8 mouse cellular contexts compared by ENCODE assay signal in the genomic region with DNA sequence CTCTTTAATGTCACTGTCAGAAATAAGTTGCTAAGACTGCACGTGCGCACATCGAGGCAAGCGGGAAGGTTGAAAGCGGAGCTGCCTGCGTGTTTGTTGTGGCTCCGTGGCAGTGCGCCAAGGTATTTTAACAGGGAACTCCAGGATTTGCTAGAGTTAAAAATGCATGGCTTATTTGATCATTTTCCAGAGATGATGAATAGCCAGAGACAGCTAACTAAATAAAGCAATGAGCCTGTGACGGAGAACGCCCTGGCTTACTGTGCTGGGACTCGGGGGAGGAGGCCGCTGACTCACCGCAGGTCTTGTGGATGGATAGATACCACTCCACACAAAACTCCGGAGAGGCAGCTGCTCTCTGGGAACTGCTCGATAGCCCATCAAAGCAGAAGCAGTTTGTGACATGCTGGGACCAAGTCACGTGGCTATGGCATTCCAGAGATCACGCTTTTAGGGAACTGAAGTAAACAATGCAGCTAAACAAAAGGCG. TPM values are rescaled to one million over a fixed set of nuclear protein-coding genes. Genes with fewer than 3 reads are reported as not detected.
A peak's percentile ranks its signal among the peaks of the same experiment; 100 is the strongest.
DNase-seq lines count a peak whose midpoint lies in the region; ATAC-seq lines count a peak whose summit lies in the region.
"Had no signal": no experiment of that assay in that cellular context is flagged by ENCODE, and none has a peak within 500 bp of the region (broad histone marks: within the 10 kb centered on the region; RNA-seq: fewer than 3 reads in every experiment).

No protein-coding gene starts in this region.

- peaks cover 18% of the 10 kb centered on the region for H3K4me1 ChIP-seq in forebrain, embryonic 15.5 days

- H3K27me3 ChIP-seq in forebrain, embryonic 15.5 days, result no peaks in the 10 kb centered on the region

- intact Hi-C loops in left cerebral cortex, postnatal 10 days (cut with DNase I), result no loop called here

- H3K4me3 ChIP-seq in forebrain, embryonic 15.5 days, result peak overlapping the region; percentile 13
- H3K4me3 ChIP-seq: erythroblast, embryonic 14.5 days had no signal

- peak overlapping the region; percentile 36 for H3K4me2 ChIP-seq in forebrain, embryonic 15.5 days (replicated peaks)

- peak; percentile 47 to 54 for DNase-seq in left cerebral cortex, adult 18-20 months (ENCODE audit: low spot score in 2 of 2)
- DNase-seq in left cerebral cortex, adult 11 months (ENCODE audit: low spot score), result no peak
- peak; percentile 36 to 53 for DNase-seq in adrenal gland, adult 18-20 months (ENCODE audit: low spot score in 2 of 2)
- peak; percentile 52 to 77 for DNase-seq in left cerebral cortex, postnatal 10 days (ENCODE audit: extremely low spot score in 1 of 2, low spot score in 2 of 2)
- DNase-seq in right cerebral cortex, adult 18-20 months, result peak; percentile 79
- no peak for DNase-seq in T-cell, adult 2 months (ENCODE audit: low spot score)

- H3K9me3 ChIP-seq in forebrain, embryonic 15.5 days, result no peaks in the 10 kb centered on the region

- H3K27ac ChIP-seq in forebrain, embryonic 15.5 days (replicated peaks), result peak overlapping the region; percentile 36; the same call in 1 of the 2 replicates

- WGBS in forebrain, embryonic 15.5 days, result 14% methylated on average over 18 of the region's 18 CpGs

- no peaks in the 10 kb centered on the region for H3K36me3 ChIP-seq in forebrain, embryonic 15.5 days

- ATAC-seq in forebrain, embryonic 15.5 days (replicated peaks), result peak; percentile 73

- peak overlapping the region; percentile 25; the same call in 1 of the 2 replicates for H3K9ac ChIP-seq in forebrain, embryonic 15.5 days (replicated peaks)

RNA-seq across cellular contexts. Expression of gene Tmem154, which starts 30.5 kb away (rescaled TPM):
- total RNA-seq in left cerebral cortex, adult 18-20 months (2021), result under 1 TPM; 0.28 to 0.37 TPM
- 1 to 10 TPM; 1.6 to 3.4 TPM for total RNA-seq in adrenal gland, adult 18-20 months (2021)
- polyA plus RNA-seq in forebrain, embryonic 15.5 days (2015; fragmentation: Nextera tagmentation; extraction: Ambion mirVana), result 0.65 and 0.88 TPM in 2 replicates
- total RNA-seq in left cerebral cortex, postnatal 10 days (2021), result 1 to 10 TPM in 1 of 2 experiments, under 1 TPM in 1; 0.87 to 1.5 TPM

Comparison
In these comparisons a context has a peak if more than half of its experiments do, and no peak if none do; other contexts are left out.
1. DNase-seq: peak in left cerebral cortex, adult 18-20 months (2 of 2), adrenal gland, adult 18-20 months (2 of 2), left cerebral cortex, postnatal 10 days (2 of 2) and right cerebral cortex, adult 18-20 months (single experiment); none in left cerebral cortex, adult 11 months (single experiment) and T-cell, adult 2 months (single experiment).